Mouse (Mus musculus) olfactory bulb, adult 2 months (tissue): Measurements from ENCODE around the gene Orc2.

ENCODE experiments used
- CTCF ChIP-seq: fragments of 200-500 bp; IDR thresholded peaks from 2 replicates; pipeline ENCODE4 v1.5.1; 2012; ENCODE audit warnings: low read depth, mild to moderate bottlenecking, low read length, moderate library complexity; ENCODE audit not compliant: insufficient read depth
- POLR2A ChIP-seq: fragments of 200-500 bp; IDR thresholded peaks from 2 replicates; pipeline ENCODE4 v1.6.1; 2012; ENCODE audit warnings: mild to moderate bottlenecking, low read depth, low read length, moderate library complexity; ENCODE audit not compliant: insufficient read depth

- no peak for TF ChIP-seq CTCF
- TF ChIP-seq POLR2A, result no peak
Observed at GRCm38 (mm10) chr1:58448396-58448795, 56.5 kb downstream of the Orc2 start.
